Mouse (Mus musculus): ENCODE measurements around the gene Casp9. TPM values are rescaled to one million over a fixed set of nuclear protein-coding genes. Genes with fewer than 3 reads are reported as not detected.

The Casp9 gene
- total and polyA plus RNA-seq, 3 experiments: 2.8 to 6.4 TPM; not detected in 1

- DNase-seq (ENCODE audit: low read depth, low spot score): peak; percentile 85
- H3K4me3 ChIP-seq (ENCODE audit: control insufficient read depth in 1 of 2, insufficient read depth in 1 of 2, low read depth in 2 of 2, low read length in 2 of 2): peak overlapping the region; percentile 40 to 43
- peaks cover 17 to 29% of the 10 kb centered on the region in 2 experiments for H3K4me1 ChIP-seq (ENCODE audit: control insufficient read depth in 1 of 2, insufficient read depth in 2 of 2, low read length in 2 of 2)
- H3K9ac ChIP-seq (ENCODE audit: control insufficient read depth, low read depth, low read length, poor library complexity, severe bottlenecking): peak overlapping the region; percentile 57
- H3K36me3 ChIP-seq (ENCODE audit: control insufficient read depth in 1 of 2, insufficient read depth in 2 of 2, low read length in 2 of 2): peaks cover 0 to 31% of the 10 kb centered on the region in 2 experiments; a peak in 2 of 4 replicates
- H3K79me2 ChIP-seq (ENCODE audit: control insufficient read depth, insufficient read depth, low read length, poor library complexity): no peaks in the 10 kb centered on the region
- H3K27me3 ChIP-seq (ENCODE audit: control insufficient read depth in 1 of 2, insufficient read depth in 2 of 2, low read length in 2 of 2): no peaks in the 10 kb centered on the region
- no peaks in the 10 kb centered on the region for H3K9me3 ChIP-seq (replicated peaks; ENCODE audit: insufficient read depth, low read length)
- H3K27ac ChIP-seq (ENCODE audit: control insufficient read depth, low read depth, low read length): peak overlapping the region; percentile 71
- TF ChIP-seq MAX (IDR thresholded peaks at IDR 0.05; ENCODE audit: low read length) (no peak; the same call in 1 of the 2 replicates), NELFE (IDR thresholded peaks at IDR 0.05; ENCODE audit: low read depth, low read length) (peak; percentile 36; the same call in 1 of the 2 replicates), SIN3A (IDR thresholded peaks at IDR 0.05; ENCODE audit: low read length) (peak; percentile 47), HCFC1 (IDR thresholded peaks at IDR 0.05; ENCODE audit: low read depth, low read length) (0 out of 2 replicates have a peak, but pooled peaks have one; percentile 10), E2F4 (IDR thresholded peaks at IDR 0.05; ENCODE audit: borderline replicate concordance, low read depth, low read length) (peak; percentile 84), RCOR1 (IDR thresholded peaks at IDR 0.05; ENCODE audit: low read depth, low read length) (0 out of 2 replicates have a peak, but pooled peaks have one; percentile 5), MXI1 (IDR thresholded peaks at IDR 0.05; ENCODE audit: low read depth, low read length) (peak; percentile 31), TAL1 (IDR thresholded peaks at IDR 0.05; ENCODE audit: low read length) (peak; percentile 43), ELF1 (IDR thresholded peaks at IDR 0.05; ENCODE audit: low read depth, low read length) (no peak), CHD2 (IDR thresholded peaks at IDR 0.05; ENCODE audit: low read length) (no peak), POLR2AphosphoS2 (IDR thresholded peaks at IDR 0.05; ENCODE audit: low read length) (no peak), POLR2AphosphoS5 (IDR thresholded peaks at IDR 0.05; ENCODE audit: borderline replicate concordance, low read depth, low read length) (no peak), TBP (IDR thresholded peaks at IDR 0.05; ENCODE audit: low read depth, low read length) (peak; percentile 70; the same call in 1 of the 2 replicates), MYB (IDR thresholded peaks at IDR 0.05; ENCODE audit: low read depth, low read length) (no peak), ZMIZ1 (IDR thresholded peaks at IDR 0.05; ENCODE audit: low read depth, low read length) (no peak), MAZ (IDR thresholded peaks at IDR 0.05; ENCODE audit: low read depth, low read length) (no peak), ZNF384 (IDR thresholded peaks at IDR 0.05; ENCODE audit: low read depth, low read length) (no peak), CTCF (IDR thresholded peaks at IDR 0.05 in 2 of 3, conservative IDR thresholded peaks at IDR 0.05 in 1 of 3; ENCODE audit: control insufficient read depth in 1 of 3, insufficient read depth in 1 of 3, low read depth in 2 of 3, low read length in 3 of 3, poor library complexity in 1 of 3, severe bottlenecking in 1 of 3) (no peak), MYC (IDR thresholded peaks at IDR 0.05; ENCODE audit: low read depth, low read length) (no peak), USF2 (IDR thresholded peaks at IDR 0.05; ENCODE audit: borderline replicate concordance in 1 of 2, insufficient read depth in 1 of 2, low read depth in 1 of 2, low read length in 2 of 2) (no peak), RAD21 (IDR thresholded peaks at IDR 0.05; ENCODE audit: low read depth, low read length) (no peak), POLR2A (IDR thresholded peaks at IDR 0.05; ENCODE audit: control insufficient read depth in 1 of 2, insufficient read depth in 1 of 2, low read depth in 1 of 2, low read length in 2 of 2, poor library complexity in 1 of 2) (peak in 1 of 2 experiments; percentile 63; a peak in 2 of 4 replicates), NRF1 (IDR thresholded peaks at IDR 0.05; ENCODE audit: insufficient read depth, low read depth, low read length, poor library complexity, severe bottlenecking) (no peak), ZC3H11A (IDR thresholded peaks at IDR 0.05; ENCODE audit: low read depth, low read length) (no peak), SMC3 (IDR thresholded peaks at IDR 0.05; ENCODE audit: low read depth, low read length) (no peak), MEF2A (IDR thresholded peaks at IDR 0.05; ENCODE audit: extremely low read depth, insufficient replicate concordance, low read depth, low read length, poor library complexity, severe bottlenecking) (no peak), TCF12 (IDR thresholded peaks at IDR 0.05; ENCODE audit: low read depth, low read length) (peak; percentile 46; the same call in 1 of the 2 replicates), JUND (IDR thresholded peaks at IDR 0.05; ENCODE audit: low read depth, low read length) (no peak), ETS1 (IDR thresholded peaks at IDR 0.05; ENCODE audit: low read depth, low read length) (peak; percentile 60), KAT2A (conservative IDR thresholded peaks at IDR 0.05; ENCODE audit: low read depth, low read length) (no peak), ZKSCAN1 (IDR thresholded peaks at IDR 0.05; ENCODE audit: low read depth, low read length) (no peak), GATA1 (IDR thresholded peaks at IDR 0.05; ENCODE audit: low read depth, low read length) (peak; percentile 49; the same call in 1 of the 2 replicates), CHD1 (IDR thresholded peaks at IDR 0.05; ENCODE audit: low read depth, low read length) (no peak), MAFK (IDR thresholded peaks at IDR 0.05; ENCODE audit: borderline replicate concordance, low read depth, low read length) (no peak), GABPA (IDR thresholded peaks at IDR 0.05; ENCODE audit: low read depth, low read length) (no peak), UBTF (IDR thresholded peaks at IDR 0.05; ENCODE audit: borderline replicate concordance, insufficient read depth, low read depth, low read length) (no peak)
Observed at GRCm38 (mm10) chr4:141767353-141768036, 25.9 kb upstream of the Casp9 start.
